Comparison of ENCODE assay signal across 16 mouse cellular contexts in genomic region chr11:96746648-96747047, GRCm38 (mm10).
"Had no signal": no experiment of that assay in that cellular context is flagged by ENCODE, and none has a peak within 500 bp of the region (broad histone marks: within the 10 kb centered on the region; RNA-seq: fewer than 3 reads in every experiment).

No protein-coding gene starts in this region.

- H3K36me3 ChIP-seq: kidney, embryonic 15.5 days; limb, embryonic 15.5 days; liver, embryonic 12.5 days; midbrain, embryonic 13.5 days had no signal

- H3K27me3 ChIP-seq: midbrain, embryonic 13.5 days had no signal

- H3K4me1 ChIP-seq: limb, embryonic 15.5 days; liver, embryonic 12.5 days had no signal

- H3K27ac ChIP-seq: kidney, embryonic 15.5 days; limb, embryonic 15.5 days; liver, embryonic 12.5 days; macrophage had no signal

- H3K4me3 ChIP-seq: kidney, embryonic 15.5 days; limb, embryonic 15.5 days; liver, embryonic 12.5 days; midbrain, embryonic 13.5 days had no signal

- DNase-seq: kidney, adult 2 months; kidney, postnatal 14 days; layer of hippocampus, adult 9-11 months; layer of hippocampus, postnatal 36 days; lung, embryonic 14.5 days; lung, postnatal 10 days; retina, postnatal 1 day; right cerebral cortex, postnatal 4 days; spleen, adult 18-20 months; thymus, adult 18-20 months; thymus, postnatal 14 days had no signal

- H3K9ac ChIP-seq: kidney, embryonic 15.5 days; limb, embryonic 15.5 days; liver, embryonic 12.5 days; lung, embryonic 14.5 days; midbrain, embryonic 13.5 days had no signal

- ATAC-seq: liver, embryonic 12.5 days; midbrain, embryonic 13.5 days had no signal

- H3K4me2 ChIP-seq: kidney, embryonic 15.5 days; limb, embryonic 15.5 days; liver, embryonic 12.5 days; lung, embryonic 14.5 days; midbrain, embryonic 13.5 days had no signal

- H3K9me3 ChIP-seq: kidney, embryonic 15.5 days; limb, embryonic 15.5 days; liver, embryonic 12.5 days; midbrain, embryonic 13.5 days had no signal
